Mouse (Mus musculus) R1 (cell line): ENCODE data around the gene Camta1.
A peak's percentile ranks its signal among the peaks of the same experiment; 100 is the strongest.

Experiments
- DNase-seq: peaks from one replicate; pipeline ENCODE4 v3.0.0-alpha.2; 2018; ENCODE audit warnings: low read depth, low spot score

Gene Camta1

GRCm38 (mm10) chr4:151127636-151128548, 733.8 kb downstream of the Camta1 start:
- DNase-seq: no peak

GRCm38 (mm10) chr4:151118883-151119282, 742.8 kb downstream of the Camta1 start:
- no peak for DNase-seq

GRCm38 (mm10) chr4:151114574-151114973, 747.1 kb downstream of the Camta1 start:
- DNase-seq: no peak

- DNase-seq: peak; percentile 70
Measured at GRCm38 (mm10) chr4:151111226-151111625, 750.5 kb downstream of the Camta1 start.

- no peak for DNase-seq
Measured at GRCm38 (mm10) chr4:151108834-151109241, 752.8 kb downstream of the Camta1 start.

GRCm38 (mm10) chr4:151108028-151108771, 753.5 kb downstream of the Camta1 start:
- DNase-seq: peak; percentile 89

GRCm38 (mm10) chr4:151107131-151108001, 754.3 kb downstream of the Camta1 start:
- DNase-seq: peak; percentile 38

- no peak for DNase-seq
Measured at GRCm38 (mm10) chr4:151106468-151106867, 755.2 kb downstream of the Camta1 start.

- no peak for DNase-seq
Measured at GRCm38 (mm10) chr4:151105886-151106285, 755.8 kb downstream of the Camta1 start.

GRCm38 (mm10) chr4:151104147-151104546, 757.5 kb downstream of the Camta1 start:
- DNase-seq: no peak

- no peak for DNase-seq
Measured at GRCm38 (mm10) chr4:151103646-151104045, 758.0 kb downstream of the Camta1 start.

GRCm38 (mm10) chr4:151097104-151097438, 764.6 kb downstream of the Camta1 start:
- no peak for DNase-seq

GRCm38 (mm10) chr4:151096334-151097103, 765.2 kb downstream of the Camta1 start:
- DNase-seq: no peak

GRCm38 (mm10) chr4:151095207-151095606, 766.5 kb downstream of the Camta1 start:
- DNase-seq: peak; percentile 76

- no peak for DNase-seq
Measured at GRCm38 (mm10) chr4:151089270-151089669, 772.4 kb downstream of the Camta1 start, which contains the start of gene Gm13090. Gene Gm13090, plus strand, starts transcription at chr4:151089570.

GRCm38 (mm10) chr4:151088819-151089218, 772.9 kb downstream of the Camta1 start:
- DNase-seq: no peak

- DNase-seq: no peak
Measured at GRCm38 (mm10) chr4:151087358-151087757, 774.3 kb downstream of the Camta1 start.

GRCm38 (mm10) chr4:151083027-151083426, 778.6 kb downstream of the Camta1 start:
- no peak for DNase-seq

GRCm38 (mm10) chr4:151081977-151082376, 779.7 kb downstream of the Camta1 start:
- DNase-seq: no peak

- no peak for DNase-seq
Measured at GRCm38 (mm10) chr4:151081355-151081754, 780.3 kb downstream of the Camta1 start.

GRCm38 (mm10) chr4:151074817-151075216, 786.9 kb downstream of the Camta1 start:
- no peak for DNase-seq
